ENCODE assay signal across 9 mouse cellular contexts in genomic region chr13:104037531-104038290, GRCm38 (mm10).
A peak's percentile ranks its signal among the peaks of the same experiment; 100 is the strongest.
DNase-seq lines count a peak whose midpoint lies in the region; ATAC-seq and TF ChIP-seq lines count a peak whose summit lies in the region.
"Had no signal": no experiment of that assay in that cellular context is flagged by ENCODE, and none has a peak within 500 bp of the region (broad histone marks: within the 10 kb centered on the region; RNA-seq: fewer than 3 reads in every experiment).

No protein-coding gene starts in this region.

- peaks cover 24% of the 10 kb centered on the region for H3K4me1 ChIP-seq in kidney, adult 2 months (ENCODE audit: control insufficient read depth, insufficient read depth, low read length)
- H3K4me1 ChIP-seq in cortical plate, adult 2 months (ENCODE audit: control insufficient read depth, insufficient read depth, low read length) = peaks cover 6% of the 10 kb centered on the region
- peaks cover 25% of the 10 kb centered on the region for H3K4me1 ChIP-seq in liver, embryonic 11.5 days (replicated peaks; ENCODE audit: control insufficient read depth, insufficient read depth, low read length)

- peak; percentile 61 for ATAC-seq in liver, embryonic 11.5 days (replicated peaks; ENCODE audit: low FRiP score)
- ATAC-seq in megakaryocyte, adult 5-6 weeks (ENCODE audit: poor library complexity, severe bottlenecking) = peak; percentile 23; the same call in 1 of the 2 replicates

- H3K27ac ChIP-seq in kidney, adult 2 months (ENCODE audit: insufficient read depth, low read depth, low read length) = peak overlapping the region; percentile 74; the same call in 1 of the 2 replicates
- H3K27ac ChIP-seq in cortical plate, adult 2 months (ENCODE audit: insufficient read depth, low read length) = peak overlapping the region; percentile 59; the same call in 1 of the 2 replicates
- peak overlapping the region; percentile 71 for H3K27ac ChIP-seq in liver, embryonic 11.5 days (ENCODE audit: low read depth, low read length)

- no peaks in the 10 kb centered on the region for H3K27me3 ChIP-seq in kidney, adult 2 months (replicated peaks; ENCODE audit: control insufficient read depth, insufficient read depth, low read length)
- H3K27me3 ChIP-seq in liver, embryonic 11.5 days (replicated peaks; ENCODE audit: control insufficient read depth, insufficient read depth, low read length) = no peaks in the 10 kb centered on the region

- H3K4me2 ChIP-seq in liver, embryonic 11.5 days = peak overlapping the region; percentile 27; the same call in 1 of the 2 replicates

- H3K9me3 ChIP-seq in liver, embryonic 11.5 days (ENCODE audit: control insufficient read depth, low read length) = no peaks in the 10 kb centered on the region

- no peak overlapping the region for H3K4me3 ChIP-seq in kidney, adult 2 months (ENCODE audit: insufficient read depth, low read depth, low read length)
- H3K4me3 ChIP-seq in cortical plate, adult 2 months (ENCODE audit: insufficient read depth, low read length) = no peak overlapping the region
- H3K4me3 ChIP-seq in liver, embryonic 11.5 days (ENCODE audit: low read depth, low read length) = no peak overlapping the region

- no peaks in the 10 kb centered on the region for H3K36me3 ChIP-seq in kidney, adult 2 months (ENCODE audit: control insufficient read depth, insufficient read depth, low read length)
- no peaks in the 10 kb centered on the region for H3K36me3 ChIP-seq in liver, embryonic 11.5 days (ENCODE audit: control insufficient read depth, insufficient read depth, low read length)

- H3K9ac ChIP-seq in liver, embryonic 11.5 days (ENCODE audit: low read depth, low read length) = no peak overlapping the region

- 49% methylated on average over 9 of the region's 9 CpGs for WGBS in kidney, adult 2 months
- WGBS in liver, embryonic 11.5 days = 61% methylated on average over 9 of the region's 9 CpGs

- peak; percentile 47 for DNase-seq in kidney, adult 2 months
- no peak for DNase-seq in kidney, adult 11 months
- no peak for DNase-seq in liver, embryonic 11.5 days (ENCODE audit: low spot score)
- no peak for DNase-seq in testis, postnatal 10 days (ENCODE audit: low spot score)
- DNase-seq in ovary, adult 18-20 months (ENCODE audit: low spot score) = no peak
- DNase-seq in cerebellum, postnatal 4 days (ENCODE audit: low spot score in 2 of 2) = no peak
- DNase-seq: adrenal gland, adult 8-10 months had no signal

- TF ChIP-seq CTCF in kidney, adult 2 months (conservative IDR thresholded peaks at IDR 0.05; ENCODE audit: insufficient read depth, insufficient read length, low read depth, low read length) = no peak
- no peak for TF ChIP-seq CTCF in cortical plate, adult 2 months (IDR thresholded peaks at IDR 0.05; ENCODE audit: extremely low read depth, insufficient read depth, low read length)

- TF ChIP-seq POLR2A in kidney, adult 2 months (IDR thresholded peaks at IDR 0.05; ENCODE audit: low read depth, low read length) = no peak
- TF ChIP-seq POLR2A in cortical plate, adult 2 months (IDR thresholded peaks at IDR 0.05; ENCODE audit: extremely low read depth, insufficient read depth, low read length) = no peak
